Mouse (Mus musculus): ENCODE data around the gene Oas1d. TPM values are rescaled to one million over a fixed set of nuclear protein-coding genes. Genes with fewer than 3 reads are reported as not detected.
"Not testable (repeated sequence)": the region's sequence is repeated elsewhere in the genome, so short reads cannot be mapped to it uniquely, and the experiment has no call there.

Oas1d gene
- not detected in 2 replicates for polyA plus RNA-seq (2012; rRNA removed)

DNA sequence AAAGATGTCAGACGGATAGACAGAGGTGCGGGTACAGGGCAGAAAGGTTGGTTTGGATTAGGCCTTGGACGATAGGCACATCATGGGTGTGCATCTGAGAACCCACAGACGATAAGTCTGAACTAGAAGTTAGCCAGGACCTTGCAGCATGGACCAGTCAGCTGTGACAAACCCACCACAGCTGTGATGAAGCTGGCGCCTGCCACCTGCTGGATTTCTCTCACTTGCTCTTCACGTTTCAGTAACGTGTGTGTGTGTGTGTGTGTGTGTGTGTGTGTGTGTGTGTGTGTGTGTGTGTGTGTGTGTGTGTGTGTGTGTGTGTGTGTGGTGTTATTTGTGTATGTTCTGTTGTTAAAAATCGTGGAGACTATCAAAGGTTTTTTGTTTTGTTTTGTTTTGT is at the start of gene Oas1d:
Oas1d (plus strand) TSS at position 333 of the 400 bp plus-strand sequence.
- DNase-seq (ENCODE audit: low read depth): not testable (repeated sequence)

DNA sequence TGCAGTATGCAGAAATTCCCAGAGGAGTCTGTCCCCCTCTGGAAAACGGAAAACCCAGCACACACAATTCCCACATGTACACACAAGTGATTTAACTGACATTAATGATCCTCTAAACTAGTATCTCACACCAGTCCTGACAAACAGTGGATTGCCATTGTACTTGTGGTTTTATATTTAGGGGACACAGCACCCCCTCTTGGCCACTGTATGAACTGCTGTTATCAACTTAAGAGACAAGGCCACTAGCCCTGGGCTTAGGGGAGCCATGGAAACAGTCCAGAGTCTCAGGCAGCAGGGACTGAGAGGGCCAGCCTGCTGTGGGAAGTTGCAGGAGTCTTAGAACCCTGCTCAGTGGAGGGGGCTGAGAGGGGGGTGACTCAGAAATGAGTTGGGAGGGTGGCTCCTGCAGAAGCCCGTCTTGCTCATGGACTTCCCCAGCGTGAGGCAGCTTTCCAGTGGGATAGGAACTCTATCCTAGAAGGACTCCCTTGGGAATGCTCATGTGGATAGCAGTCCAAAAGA is 48.9 kb upstream of the Oas1d start:
- no peak for DNase-seq (ENCODE audit: low read depth)

DNA sequence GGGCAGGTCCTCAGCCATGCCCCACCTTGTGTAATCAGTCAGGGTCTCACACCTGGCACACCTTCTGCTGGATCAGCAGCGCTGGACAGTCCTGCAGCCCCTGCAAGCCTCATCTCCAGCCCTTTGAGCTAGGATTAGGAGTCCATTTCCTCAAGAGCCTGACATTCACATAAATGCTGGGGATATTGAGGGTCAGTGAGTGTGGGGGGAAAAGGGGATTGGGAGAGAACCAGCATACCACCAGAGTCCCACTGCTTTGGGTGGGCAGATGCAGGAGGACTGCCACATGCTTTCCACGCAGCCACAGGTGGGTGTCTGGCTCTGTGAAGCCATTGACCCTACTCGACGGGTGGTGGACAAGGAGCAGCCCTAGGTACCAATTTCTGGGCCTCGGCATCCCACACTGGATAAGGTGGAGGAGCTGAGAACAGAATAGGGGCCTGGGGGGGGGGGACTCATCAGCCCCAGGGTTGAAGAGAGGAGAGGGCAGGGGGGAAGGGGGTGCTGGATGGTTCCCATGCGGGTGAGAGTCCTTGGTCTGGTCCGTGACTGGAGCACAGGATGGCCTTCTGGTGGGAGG is 44.8 kb upstream of the Oas1d start:
- DNase-seq (ENCODE audit: low read depth): no peak

DNA sequence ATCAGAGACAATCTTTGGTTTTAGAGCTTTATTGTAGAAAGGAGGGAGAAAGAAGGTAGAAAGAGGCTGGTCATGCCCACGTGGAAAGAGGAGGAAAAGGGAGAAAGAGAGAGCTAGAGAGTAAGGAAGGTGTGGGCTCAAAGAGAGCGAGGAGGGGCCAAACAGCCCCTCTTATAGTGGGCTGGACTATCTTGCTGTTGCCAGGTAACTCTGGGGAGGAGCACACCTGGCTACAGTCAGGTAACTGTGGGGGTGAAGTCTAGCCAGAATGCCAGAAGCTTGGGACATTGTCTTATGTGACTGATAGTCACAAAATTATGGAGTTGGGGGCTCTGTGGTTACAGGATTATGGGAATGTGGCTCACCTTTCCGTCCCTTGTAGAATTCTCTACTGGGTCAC is 44.3 kb upstream of the Oas1d start:
- DNase-seq (ENCODE audit: low read depth): no peak

DNA sequence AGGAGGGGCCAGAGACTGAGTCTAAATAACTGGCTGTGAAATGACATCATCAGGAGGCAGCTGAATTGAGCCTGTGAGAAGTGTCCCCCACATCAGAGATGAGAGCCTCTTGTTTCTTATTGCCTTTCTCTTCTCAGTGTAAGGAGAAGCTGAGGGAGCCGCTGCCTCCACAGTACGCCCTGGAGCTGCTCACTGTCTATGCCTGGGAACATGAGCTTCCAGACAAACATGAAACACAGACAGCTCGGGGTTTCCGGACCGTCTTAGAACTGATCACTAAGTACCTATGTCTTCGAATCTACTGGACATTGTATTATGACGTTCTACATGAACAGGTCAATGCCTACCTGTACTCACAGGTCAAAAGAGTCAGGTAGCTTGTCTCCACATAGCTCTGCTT is 43.6 kb upstream of the Oas1d start:
- DNase-seq (ENCODE audit: low read depth): no peak

DNA sequence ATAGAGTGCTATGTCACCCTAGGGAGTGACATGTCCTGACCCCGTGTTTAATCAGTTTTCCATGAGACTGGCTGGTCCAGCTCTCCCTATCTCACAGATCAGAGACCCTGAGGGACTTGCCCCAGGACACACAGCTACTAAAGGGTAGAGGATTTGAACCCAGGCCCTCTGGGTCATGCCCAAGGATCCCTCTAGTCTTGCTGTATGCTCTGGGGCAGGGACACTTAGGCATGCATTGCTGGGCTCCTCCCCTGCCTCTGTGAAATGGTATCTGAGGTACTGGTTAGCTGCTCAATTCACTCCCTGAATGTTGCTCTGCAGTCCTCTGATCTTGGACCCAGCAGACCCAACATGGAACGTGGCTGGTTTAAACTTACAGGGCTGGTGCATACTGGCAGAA is 42.9 kb upstream of the Oas1d start:
- no peak for DNase-seq (ENCODE audit: low read depth)

DNA sequence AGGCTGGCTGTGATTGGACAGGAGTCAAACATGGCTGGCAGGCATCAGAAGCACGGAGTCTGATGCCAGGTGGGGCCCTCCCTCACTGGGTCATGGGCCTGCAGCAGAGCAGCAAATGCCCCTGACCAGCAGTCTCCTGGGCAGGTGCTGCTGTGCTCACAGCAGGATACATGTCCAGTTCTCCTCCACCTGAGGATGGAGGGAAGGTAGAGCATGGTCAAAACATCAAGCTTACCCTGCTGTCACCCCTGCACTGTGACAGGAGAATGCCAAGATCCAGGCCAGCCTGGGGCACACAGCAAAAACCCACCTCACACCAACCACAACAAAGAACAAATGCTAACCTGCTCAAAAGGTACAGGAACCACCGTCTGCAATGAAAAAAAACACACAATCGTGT is 37.5 kb upstream of the Oas1d start:
- DNase-seq (ENCODE audit: low read depth): not testable (repeated sequence)

DNA sequence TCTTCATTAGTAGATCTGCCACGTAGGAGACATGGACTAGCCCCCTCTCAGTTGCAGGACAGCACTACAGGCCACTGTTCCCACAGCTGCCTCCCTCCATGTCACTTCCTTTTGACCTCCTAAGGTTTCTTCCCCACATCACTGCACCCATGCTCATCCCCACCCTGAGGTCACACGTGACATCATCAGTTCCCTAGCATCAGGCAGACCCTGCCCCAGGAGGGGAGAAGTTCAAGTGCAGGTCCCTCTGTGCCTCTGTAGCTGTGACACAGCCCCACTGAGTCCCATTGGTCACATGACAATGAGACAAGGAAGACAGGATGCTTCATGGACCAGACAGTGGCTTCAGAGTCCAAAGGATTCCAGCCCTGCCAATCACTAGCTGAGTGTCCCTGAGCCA is 36.9 kb upstream of the Oas1d start:
- DNase-seq (ENCODE audit: low read depth): not testable (repeated sequence)

DNA sequence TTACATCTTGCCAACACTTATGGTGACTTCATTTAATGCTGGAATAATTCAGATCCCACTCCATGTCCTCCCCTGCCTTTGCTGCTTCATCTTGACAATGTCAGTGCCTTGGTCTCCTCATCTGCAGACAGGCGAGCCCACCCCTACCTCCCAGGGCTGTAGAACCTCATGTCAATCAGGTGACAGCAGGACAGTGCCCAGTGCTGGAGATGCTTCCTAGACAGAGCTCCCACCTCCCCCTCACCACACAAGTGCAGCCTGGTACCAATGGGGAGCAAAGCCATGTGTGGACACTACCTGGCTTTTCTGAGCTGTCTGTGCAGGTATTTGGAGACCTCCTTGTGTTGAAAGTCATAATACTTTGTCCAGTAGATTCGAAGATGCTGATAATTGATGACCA is 35.5 kb upstream of the Oas1d start:
- DNase-seq (ENCODE audit: low read depth): not testable (repeated sequence)

DNA sequence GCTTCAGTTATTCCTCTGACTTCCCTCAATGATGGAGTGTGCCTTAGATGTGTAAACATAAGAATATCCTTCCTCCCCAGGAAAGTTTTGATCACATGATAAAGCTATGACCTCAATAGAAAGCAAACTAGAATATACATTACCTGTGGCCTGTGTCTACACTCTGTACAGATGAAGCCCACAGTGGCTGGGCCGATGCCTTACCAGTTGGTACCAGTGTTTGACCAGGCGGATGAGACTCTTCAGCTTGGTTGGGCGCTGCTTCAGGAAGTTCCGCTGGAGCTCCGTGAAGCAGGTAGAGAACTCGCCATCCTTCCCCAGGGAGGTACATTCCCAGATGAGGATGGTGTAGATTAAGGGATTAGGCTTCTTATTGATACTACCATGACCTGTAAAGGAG is 32.7 kb upstream of the Oas1d start:
- DNase-seq (ENCODE audit: low read depth): not testable (repeated sequence)

DNA sequence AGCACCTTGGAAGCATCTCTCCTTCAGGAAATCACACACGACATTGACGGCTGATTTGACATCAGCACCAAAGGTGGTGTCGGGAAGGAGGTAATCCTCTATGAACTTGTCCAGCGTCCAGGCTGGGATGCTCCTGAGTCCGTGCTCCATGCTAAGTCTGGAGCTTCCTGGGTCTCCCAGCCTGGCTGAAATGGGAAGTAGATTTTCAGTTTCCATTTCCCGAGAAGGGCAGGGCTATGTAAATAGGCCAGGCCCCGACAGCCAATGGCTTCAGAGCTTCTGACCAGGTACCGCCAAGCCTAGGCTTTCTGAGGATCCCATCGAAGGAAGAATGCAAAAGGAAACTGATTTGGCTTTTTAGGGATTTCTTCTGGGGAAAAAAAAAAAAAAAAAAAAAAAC is 26.9 kb upstream of the Oas1d start, which contains the start of gene Oas1g:
Oas1g (minus strand) TSS at position 201 of the 400 bp plus-strand sequence.
- not testable (repeated sequence) for DNase-seq (ENCODE audit: low read depth)

DNA sequence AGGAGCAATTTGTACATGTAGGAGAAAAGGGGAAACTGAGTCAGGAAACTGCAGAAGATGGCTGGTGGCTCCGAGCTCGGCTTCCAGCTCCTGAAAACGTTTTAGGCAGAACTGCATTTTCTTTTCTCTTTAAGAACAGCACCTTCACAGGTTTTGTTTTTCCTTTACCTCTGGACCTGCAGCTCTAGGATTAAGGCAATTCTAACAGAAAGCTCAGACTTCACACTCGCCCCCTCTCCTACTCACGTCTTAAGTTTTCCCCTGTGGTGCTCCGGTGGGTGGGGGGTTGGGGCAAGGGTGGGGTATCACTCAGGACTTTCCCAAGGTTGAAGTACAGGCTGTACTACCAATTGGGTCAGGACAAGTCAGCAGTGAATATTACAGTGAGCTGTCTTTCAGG is 26.5 kb upstream of the Oas1d start:
- no peak for DNase-seq (ENCODE audit: low read depth)

DNA sequence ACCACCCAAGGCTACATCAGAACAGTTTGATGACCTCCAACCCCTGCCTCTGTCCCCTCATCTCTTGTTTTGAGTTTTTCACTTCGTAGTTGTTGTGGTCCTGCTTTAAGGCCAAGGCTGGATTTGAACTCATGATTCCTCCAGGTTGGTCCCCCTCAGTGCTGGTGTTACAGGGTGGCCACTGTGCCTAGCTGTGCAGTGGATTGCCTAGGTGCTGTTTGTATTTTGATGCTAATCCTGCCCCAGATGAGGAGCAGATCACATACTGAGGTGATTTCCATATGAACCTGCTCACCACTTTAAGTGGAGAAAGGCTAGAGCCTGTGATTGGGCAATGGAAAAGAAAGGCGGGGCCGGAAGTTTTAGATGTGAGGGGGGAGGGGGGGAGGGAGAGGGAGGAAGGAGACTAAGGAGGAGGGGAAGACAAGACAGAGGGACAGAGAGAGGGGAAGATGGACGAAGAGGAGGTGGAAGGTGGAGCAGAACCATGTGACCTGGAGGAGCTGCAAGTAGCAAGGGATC is 26.0 kb upstream of the Oas1d start:
- not testable (repeated sequence) for DNase-seq (ENCODE audit: low read depth)

DNA sequence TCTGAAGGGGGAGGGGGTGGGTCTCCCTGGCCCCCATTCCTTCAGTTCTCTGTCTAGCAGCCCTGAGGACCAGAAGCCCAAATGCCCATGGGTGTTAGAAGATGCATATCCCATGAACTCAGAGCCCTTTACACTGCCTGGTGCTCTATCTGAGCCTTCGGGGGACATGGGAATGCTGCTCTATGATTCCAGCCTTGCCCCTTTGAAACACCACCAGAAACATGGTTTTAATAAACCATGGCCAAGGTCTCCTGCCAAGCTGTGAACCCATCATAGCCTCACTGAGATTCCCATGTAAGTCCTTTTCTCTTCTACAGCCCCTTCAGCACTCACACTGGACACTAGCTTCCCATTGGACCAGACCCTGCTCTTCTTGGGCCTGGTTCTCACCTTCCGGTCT is 24.3 kb upstream of the Oas1d start:
- DNase-seq (ENCODE audit: low read depth): no peak

DNA sequence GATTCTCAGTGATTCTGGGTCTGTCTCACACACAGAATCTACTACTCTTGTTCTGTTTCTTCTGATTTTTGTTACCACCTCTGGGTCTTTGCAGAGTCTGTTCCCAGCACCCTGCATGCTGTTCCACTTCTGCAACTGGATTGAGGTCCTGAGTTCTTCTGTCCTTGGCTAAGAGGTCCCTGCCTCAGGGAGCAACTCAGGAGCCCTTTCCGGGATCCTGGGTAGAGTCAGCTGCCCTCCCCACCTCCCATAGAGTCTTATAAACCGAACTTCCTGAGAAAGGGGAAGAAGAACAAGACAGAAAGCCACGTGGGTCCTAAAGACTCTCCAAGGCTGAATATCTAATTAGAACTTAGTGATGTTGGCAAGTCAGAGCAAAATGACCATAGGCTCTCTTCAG is 23.3 kb upstream of the Oas1d start:
- no peak for DNase-seq (ENCODE audit: low read depth)

DNA sequence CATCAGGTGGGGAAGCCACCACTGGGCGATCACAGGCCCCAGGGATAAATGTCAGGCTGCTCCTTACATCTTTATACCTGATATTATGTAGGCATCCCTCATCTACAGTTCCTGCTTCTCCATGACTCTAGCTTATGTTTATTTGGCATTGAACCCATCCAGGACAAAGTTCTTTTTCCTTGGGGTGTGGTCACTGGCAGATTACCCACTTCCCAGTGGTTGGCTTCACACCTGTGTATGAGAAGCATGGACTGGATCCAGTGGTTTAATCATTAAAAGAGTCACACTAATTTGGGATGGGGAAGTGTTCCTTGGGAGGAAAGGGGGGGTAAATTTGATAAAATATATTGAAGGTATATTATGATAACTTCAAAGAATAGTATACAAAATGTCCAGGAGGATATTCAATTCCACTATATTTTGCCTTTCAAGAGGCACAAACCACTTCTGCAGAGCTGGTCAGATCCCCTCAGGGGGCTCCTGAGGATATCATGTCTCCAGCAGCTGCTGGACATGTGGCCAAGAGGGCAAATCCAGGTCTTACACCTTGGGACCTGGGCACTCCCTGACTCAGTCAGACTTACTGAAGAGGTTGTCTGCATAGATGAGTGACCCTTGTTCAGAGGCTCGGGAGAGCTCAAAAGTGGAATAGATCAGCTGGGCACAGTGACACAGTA is 22.6 kb upstream of the Oas1d start:
- DNase-seq (ENCODE audit: low read depth): not testable (repeated sequence)

DNA sequence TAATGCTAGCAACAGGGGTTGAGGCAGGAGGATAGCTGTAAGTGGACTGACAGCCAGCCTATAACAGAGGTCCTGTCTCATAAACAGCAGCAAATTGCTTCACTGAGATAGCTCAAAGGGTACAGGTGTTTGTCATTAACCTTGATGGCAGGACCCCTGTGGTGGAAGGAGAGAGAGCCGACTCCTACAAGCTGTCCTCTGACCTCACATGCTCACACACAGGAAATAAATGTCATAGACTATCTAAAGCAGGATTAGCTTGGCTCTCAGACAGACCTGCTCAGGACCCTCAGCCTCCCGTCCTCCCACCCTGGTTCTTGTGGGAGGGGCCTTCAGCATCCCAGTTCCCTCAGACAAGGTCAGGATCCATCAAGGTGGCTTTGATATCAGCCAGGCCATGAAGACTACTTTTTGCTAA is 22.1 kb upstream of the Oas1d start:
- DNase-seq (ENCODE audit: low read depth): no peak

DNA sequence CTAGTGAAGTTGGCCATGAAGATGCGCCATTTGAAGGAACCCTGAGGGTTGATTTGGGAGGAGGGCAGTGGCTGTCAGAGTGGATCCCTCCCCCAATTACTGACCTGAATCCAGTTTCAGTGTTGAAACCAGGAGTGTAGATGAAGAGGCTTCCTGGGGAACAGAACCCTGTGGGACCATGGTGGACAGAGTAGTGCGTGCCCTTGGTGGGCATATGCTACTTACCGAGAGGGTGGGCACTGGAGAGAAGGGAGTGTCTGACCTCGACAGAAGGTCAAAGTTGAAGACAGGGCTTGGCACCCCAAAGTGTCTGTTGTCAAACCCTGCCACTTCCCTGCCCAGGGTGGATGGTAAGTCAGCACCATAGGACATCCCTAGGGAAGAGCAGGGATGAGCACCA is 20.5 kb upstream of the Oas1d start:
- DNase-seq (ENCODE audit: low read depth): not testable (repeated sequence)

DNA sequence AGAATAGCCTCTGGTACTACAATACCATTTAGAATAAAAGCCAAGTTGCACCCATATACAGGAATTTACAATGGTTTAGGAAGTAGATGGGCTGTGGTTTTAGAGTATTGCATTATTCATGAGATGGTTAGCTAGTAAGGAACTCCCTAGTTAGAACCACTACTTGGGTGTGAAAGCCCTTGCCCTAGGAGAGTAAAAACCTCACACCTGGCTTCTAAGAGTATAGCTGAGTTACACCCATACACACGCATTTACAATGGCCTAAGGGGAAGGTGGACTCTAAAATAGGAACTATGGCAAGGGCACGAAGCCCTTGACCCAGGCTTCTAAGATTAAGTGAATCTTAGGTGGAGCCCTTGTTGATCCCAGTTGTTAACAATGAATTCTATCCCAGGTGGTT is 19.6 kb upstream of the Oas1d start:
- DNase-seq (ENCODE audit: low read depth): not testable (repeated sequence)

DNA sequence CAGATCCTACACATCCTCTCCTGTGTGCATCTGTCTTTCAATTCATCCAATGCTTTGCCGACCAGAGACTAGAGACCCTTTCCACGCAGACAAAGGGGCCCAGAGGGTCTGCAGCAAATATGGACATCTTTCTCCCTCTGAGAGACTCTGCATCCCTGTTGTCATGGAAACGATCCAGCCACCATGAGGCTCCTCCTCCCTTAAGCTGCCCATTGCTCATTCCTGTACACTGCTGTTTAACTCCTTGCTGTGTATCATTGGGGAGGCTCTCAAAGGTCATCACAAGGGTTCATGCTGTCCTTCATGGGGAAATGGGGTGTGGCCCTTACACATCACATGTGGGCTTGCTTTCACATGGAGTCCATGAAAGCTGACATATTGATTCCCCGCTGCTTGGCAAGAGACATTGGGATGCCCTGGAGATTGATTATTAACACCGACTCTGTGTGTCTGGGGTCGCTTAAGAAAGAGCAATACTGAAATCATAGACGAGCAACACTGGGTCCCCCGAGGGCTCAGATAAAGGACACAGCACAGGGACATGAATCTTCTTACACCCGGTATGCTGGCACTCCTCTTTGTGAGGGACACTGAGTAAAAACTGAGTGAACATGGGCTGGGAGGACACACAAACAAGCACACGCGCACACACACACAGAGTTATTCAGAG is 19.0 kb upstream of the Oas1d start:
- no peak for DNase-seq (ENCODE audit: low read depth)

DNA sequence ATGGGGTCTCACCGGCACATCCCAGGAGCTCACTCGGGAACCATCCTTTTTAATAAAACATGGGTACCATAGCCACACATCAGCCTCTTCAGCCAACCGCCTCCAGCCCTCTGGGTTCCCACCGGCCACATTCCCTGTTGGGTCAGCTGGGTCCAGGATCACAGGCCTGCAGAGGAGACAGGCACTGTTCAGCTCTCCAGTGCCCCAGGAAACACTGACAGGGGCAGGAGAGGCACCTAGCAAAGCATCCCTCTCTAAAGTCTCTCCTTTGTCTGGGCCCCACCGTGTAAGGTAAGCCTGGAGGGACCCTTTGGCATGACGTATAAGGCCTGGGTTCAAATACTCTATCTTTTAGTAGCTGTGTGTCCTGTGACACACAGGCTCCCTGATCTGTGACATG is 16.0 kb upstream of the Oas1d start:
- DNase-seq (ENCODE audit: low read depth): no peak

DNA sequence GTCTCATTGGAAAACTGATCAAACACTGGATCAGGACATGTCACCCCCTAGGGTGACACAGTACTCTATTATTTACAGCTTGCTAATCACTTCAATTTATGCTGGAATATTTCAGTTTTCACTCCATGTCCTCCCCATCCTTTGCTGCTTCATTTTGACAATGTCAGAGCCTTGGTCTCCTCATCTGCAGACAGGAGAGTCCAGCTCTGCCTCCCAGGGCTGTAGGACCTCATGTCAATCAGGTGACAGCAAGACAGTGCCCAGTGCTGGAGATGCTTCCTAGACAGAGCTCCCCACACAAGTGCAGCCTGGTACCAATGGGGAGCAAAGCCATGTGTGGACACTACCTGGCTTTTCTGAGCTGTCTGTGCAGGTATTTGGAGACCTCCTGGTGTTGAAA is 15.6 kb upstream of the Oas1d start:
- DNase-seq (ENCODE audit: low read depth): no peak

DNA sequence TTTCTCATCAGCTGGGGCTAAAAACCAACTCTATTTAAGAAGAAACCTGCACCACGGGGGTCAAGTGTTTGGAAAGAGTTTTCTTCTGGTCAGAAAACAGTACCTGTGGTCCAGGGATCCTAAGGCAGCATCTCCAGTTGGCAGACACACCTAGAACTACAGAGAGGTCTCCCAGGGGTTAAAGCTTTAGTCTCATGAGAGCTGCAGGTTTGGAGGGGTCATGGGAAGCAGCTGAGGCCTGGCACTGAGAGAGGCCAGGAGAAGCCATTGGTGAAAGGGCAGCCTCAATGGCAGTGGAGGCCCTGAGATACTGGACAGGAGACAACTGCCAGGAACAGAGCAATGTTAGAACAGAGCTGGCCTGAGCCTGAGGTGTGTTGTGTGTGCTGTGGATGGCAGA is 13.7 kb upstream of the Oas1d start:
- DNase-seq (ENCODE audit: low read depth): no peak

Measured in gonadal fat pad, adult 2 months (tissue).